Mouse (Mus musculus) lung, postnatal 14 days (tissue): Measurements from ENCODE around the gene Gm9758.
A peak's percentile ranks its signal among the peaks of the same experiment; 100 is the strongest.
"Not testable (repeated sequence)": the region's sequence is repeated elsewhere in the genome, so short reads cannot be mapped to it uniquely, and the experiment has no call there.

ENCODE experiments used
- DNase-seq: peaks from one replicate; pipeline ENCODE4 v3.0.0; 2021

Gene Gm9758

DNA sequence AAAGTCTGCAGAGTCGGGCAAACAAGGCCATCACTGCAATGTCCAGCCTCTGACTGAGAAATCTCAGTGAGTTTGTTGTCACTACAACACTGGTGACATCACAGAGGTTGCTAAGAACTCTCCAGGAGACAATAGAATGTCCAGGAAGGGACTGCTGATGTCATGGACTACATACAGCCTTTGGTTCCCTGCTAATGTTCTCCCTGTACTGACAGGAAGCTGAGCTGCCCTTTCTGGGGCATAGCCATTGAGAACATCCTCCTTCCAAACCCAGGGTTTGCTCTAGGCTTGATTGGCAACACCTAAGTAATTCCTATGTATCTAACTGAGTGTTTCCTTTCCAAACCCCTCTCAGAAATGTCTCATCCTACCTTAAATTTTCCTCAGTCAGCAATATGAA, at the start of gene Gm9758:
TSS of gene Gm9758 (minus strand) at position 101 of the 400 bp plus-strand sequence.
- DNase-seq: not testable (repeated sequence)

GRCm38 (mm10) chr5:14963821-14964220, 49.1 kb upstream of the Gm9758 start:
- not testable (repeated sequence) for DNase-seq

DNA sequence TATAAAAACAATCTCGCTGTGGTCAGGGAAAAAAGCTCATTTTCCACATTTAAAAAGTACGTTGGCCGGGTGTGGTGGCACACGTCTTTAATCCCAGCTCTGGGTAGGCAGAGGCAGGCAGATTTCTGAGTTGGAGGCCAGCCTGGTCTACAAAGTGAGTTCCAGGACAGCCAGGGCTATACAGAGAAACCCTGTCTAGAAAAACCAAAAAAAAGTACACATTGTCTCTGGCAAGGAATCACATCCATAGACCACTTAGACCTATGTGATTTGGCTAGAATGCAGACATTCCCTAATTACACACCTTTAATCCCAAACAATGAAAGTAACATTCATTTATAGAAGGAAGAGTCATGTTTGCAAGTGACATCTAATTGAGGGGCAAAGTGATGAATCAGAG, 46.8 kb upstream of the Gm9758 start:
- not testable (repeated sequence) for DNase-seq

DNA sequence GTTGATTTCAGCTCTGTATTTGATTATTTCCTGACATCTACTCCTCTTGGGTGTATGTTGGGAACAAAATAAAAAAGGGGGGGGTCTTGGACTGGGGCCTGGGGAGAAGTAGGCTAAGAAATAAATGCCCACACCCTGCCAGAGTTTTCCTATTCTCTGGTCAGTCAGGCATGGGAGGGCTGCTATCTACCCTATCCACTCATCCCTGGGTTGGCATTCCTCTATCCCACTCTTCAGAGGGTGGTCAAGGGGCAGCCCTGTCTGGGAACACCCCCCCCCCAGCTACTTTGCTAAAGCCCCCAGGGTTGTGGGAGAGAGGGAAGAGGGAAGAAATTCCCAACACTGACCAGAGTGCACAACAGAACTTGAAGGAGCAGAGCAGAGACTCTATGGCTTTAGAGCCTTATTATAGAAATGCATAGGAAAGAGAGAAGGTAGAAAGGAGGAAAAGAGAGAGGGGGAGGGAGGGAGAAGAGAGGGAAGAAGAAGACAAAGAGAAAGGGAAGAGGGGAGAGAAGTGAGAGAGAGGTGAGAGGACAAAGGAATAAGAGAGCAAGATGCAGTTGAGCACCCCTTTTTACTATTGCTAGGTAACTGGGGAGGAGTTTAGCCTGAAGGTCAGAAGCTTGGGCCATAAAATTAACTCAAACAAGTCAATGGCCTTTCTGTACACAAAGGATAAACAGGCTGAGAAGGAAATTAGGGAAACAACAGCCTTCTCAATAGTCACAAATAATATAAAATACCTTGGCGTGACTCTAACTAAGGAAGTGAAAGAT, 41.4 kb upstream of the Gm9758 start:
- DNase-seq: not testable (repeated sequence)

DNA sequence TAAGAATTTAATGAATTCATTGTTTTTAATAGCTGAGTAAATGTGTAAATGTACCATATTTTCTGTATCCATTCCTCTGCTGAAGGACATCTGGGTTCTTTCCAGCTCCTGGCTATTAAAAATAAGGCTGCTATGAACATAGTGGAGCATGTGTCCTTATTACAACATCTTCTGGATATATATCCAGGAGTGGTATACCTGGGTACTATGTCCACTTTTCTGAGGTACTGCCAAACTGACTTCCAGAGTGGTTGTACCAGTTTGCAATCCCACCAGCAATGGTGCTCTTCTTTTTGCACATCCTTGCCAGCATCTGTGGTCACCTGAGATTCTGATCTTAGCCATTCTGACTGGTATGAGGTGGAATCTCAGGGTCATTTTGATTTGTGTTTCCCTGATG, 38.9 kb upstream of the Gm9758 start:
- not testable (repeated sequence) for DNase-seq

- not testable (repeated sequence) for DNase-seq
Measured at GRCm38 (mm10) chr5:14952749-14953148, 38.0 kb upstream of the Gm9758 start.

DNA sequence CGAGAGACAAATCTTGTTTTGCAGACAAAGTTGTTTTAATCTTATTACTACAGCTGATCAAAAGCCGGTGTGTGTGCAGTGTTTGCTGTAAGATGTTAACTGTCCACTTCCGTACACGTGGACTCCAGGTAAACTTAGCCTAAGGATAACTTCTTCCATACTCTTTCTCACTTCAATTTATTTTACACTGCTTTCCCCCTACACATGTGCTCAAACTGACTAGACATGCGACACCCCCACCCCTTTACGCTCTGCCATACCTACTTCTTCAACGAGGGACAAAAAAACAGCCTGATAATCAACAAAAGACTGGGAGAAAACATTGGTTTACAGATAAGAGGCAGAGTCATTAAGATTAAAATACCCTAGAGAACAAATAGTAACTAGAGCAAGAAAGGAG, 37.1 kb upstream of the Gm9758 start:
- not testable (repeated sequence) for DNase-seq

DNA sequence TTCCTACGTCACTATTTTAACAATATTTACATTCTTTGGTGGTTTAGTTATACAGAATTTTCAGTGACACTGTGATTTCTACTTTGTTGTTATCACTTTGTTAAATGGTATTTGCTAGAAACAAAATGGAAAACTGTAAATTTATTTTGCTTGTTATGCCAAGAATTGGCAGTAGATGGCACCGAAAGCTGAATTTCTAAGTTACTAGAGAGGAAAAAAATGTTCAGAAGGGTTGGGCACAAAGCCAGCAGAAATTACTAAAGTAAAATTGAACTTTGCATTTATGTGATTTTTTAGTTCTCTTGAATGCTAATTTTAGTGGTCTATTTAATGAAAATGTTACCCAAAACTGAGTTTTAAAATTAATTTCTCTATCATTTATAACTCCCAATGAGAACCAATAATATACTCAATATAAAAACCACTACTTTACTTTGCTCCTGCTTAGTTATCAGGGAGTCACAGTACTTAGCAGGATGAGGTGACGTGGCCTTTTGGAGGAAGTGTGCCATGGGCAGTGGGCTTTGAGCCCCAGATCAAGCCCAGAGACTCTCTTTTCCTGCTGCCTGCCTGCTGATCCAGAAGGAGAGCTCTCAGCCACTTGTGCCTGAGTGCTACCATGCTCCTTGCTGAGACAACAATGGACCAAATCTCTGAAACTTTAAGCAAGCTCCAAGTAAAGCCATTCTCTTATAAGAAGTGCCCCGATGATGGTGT, 32.9 kb upstream of the Gm9758 start:
- DNase-seq: not testable (repeated sequence)

GRCm38 (mm10) chr5:14945524-14945923, 30.8 kb upstream of the Gm9758 start:
- DNase-seq: not testable (repeated sequence)

GRCm38 (mm10) chr5:14941043-14941442, 26.3 kb upstream of the Gm9758 start:
- DNase-seq: not testable (repeated sequence)

- DNase-seq: not testable (repeated sequence)
Measured at GRCm38 (mm10) chr5:14938329-14938728, 23.6 kb upstream of the Gm9758 start, which contains the start of gene Speer4e. Gene Speer4e, minus strand, starts transcription at chr5:14938429.

DNA sequence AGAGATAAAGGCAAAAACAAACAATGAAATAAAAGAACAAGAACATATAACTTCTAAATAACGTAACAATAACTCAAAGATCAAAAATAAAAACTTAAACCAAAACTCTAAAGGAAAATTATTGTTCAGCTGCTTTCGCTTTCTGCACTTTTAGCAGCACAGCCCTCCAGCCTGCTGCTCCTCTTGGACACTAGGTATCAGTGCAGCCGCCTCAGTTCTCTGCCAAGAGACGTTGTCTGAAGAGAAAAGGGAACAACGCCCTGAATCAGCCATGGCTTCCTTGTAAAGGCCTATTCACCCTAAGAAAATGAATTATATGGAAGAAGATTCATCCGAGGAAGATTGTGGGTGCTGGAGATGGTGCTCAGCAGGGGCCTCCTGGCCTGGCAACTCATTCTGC, 19.0 kb upstream of the Gm9758 start:
- not testable (repeated sequence) for DNase-seq

- not testable (repeated sequence) for DNase-seq
Measured at GRCm38 (mm10) chr5:14927047-14927446, 12.3 kb upstream of the Gm9758 start.

DNA sequence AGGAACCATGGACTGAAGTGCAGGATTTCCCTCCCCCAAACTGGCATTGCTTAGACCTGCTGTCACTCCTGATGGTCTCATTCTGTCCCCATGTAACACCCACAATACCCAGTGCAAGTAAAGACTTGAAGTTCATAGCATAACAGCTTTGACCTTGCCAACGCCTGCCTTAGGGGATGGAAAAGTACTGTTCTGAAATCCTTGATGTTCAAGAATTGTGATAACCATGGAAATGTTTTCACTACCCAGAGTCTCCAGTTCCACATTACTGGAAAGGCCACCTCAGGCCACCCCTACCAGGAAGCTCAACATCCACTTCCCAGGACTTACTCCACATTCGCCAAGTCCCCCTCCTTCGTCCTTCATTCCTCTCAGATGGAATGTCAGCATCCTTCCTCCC, 338 bp downstream of the Gm9758 start:
- not testable (repeated sequence) for DNase-seq

DNA sequence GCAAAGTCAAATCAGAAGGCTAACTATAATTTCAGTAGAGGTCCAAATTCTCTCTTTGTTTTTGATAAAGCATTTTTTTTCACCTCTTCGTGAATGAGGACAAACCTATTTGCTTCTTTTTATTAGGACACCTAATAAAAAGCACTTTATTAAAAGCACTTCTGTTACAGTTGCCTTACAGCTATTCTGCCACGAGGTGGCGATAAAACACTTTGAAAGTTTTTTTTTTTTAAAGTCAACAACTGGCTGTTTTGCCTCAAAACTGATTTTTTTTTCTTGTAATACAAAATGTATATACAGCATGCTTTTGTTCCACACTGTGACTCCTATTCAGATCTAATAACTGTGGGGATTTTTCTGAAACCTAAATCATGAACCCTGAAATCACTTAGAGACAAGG, 11.2 kb downstream of the Gm9758 start:
- DNase-seq: not testable (repeated sequence)

DNA sequence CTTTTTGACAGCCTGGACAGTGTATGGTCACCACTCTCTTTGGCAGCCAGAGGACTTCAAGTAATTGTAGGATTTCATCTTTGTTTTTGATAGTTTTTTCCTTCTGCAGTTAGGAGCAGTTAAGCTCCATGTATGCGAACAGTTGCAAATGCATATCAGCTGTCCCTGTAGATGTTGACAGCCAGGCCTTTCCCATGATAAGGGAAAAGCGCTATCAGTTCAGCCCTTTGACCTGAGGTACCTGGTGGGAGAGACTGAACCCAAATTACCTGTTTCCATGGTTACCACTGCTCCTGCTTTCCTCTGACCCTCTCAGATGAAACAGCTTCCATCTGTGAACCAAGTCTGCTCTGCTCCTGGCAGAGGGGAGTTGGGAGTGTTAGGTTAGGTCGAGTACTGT, 22.5 kb downstream of the Gm9758 start:
- DNase-seq: no peak

DNA sequence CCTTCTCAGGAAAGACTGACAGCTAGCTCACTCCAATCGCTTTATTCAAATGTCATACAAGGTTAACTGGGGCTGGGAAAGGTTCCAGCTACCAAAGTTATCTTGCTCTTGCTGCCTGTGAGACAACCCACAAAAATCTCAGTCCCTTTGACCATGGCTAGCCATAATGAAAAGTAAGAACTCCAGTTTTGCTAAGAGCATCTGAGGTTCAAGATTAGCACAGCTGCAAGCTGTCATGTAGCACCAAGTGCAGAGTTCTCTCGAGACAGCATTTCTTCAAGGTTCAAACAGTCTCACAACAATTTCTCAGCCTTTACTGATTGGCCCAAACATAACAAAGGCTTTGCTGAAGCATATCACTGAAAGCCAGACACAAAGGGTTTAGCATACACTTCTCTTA, 29.4 kb downstream of the Gm9758 start:
- peak; percentile 17 for DNase-seq
